Mouse (Mus musculus): ENCODE results near the gene Cmss1.

DNA sequence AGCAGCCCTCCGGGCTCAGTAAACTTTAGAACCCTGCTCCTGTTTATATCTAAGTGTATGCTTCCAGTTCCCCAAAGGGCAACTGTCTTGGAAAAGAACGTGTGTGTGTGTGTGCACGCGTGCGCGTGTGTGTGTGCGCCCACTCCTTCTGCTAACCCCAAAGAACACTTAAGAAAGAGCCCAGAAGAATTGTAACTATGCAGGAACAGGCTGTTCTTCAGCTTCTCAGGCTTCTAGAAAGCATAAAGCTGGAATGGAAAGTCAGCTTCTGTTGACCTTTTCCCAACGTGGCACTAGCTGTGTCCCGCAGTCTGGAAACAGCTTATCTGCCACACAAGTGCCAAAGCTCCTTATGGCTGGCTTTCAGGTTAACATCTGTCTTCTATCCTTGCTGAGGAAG, 291.6 kb downstream of the Cmss1 start:
- no peak for TF ChIP-seq POLR2A (IDR thresholded peaks at IDR 0.05; ENCODE audit: insufficient read depth, low read length)
- TF ChIP-seq CTCF (IDR thresholded peaks at IDR 0.05; ENCODE audit: low read depth, low read length), result no peak
- no peak for TF ChIP-seq EP300 (IDR thresholded peaks at IDR 0.05; ENCODE audit: insufficient read depth, low read depth, low read length)

All from ES-Bruce4 (cell line).